Mouse (Mus musculus) embryonic facial prominence, embryonic 11.5 days (tissue): ENCODE measurements at regions not wholly inside any gene's neighbourhood (a gene's known extent, or its start where the extent isn't known, plus 50 kb on each side); places are given as distances from the start of the nearest gene placed in this dataset.

ENCODE experiments used
- ATAC-seq: fragments of 200-750 bp; cut with Nextera tagmentation; replicated peaks from 2 replicates; pipeline ENCODE4 v1.8.0; 2017; ENCODE audit warnings: low read depth; ENCODE audit not compliant: insufficient number of reproducible peaks, low FRiP score, low TSS enrichment
- DNase-seq: peaks from one replicate; pipeline ENCODE4 v3.0.0-alpha.2; 2015; ENCODE audit warnings: low spot score
- H3K27ac ChIP-seq: fragments of 300-500 bp; sonication (generic); replicated peaks from 2 replicates; pipeline ENCODE4 v1.5.1; 2014; ENCODE audit warnings: mild to moderate bottlenecking, low read depth, low read length, control low read depth
- H3K27me3 ChIP-seq: fragments of 300-500 bp; sonication (generic); 2 replicates; pipeline ENCODE4 v1.6.1; 2014; ENCODE audit warnings: mild to moderate bottlenecking, low read length, moderate library complexity, mixed read lengths; ENCODE audit not compliant: control insufficient read depth, insufficient read depth
- H3K36me3 ChIP-seq: fragments of 300-500 bp; sonication (generic); replicated peaks from 2 replicates; pipeline ENCODE4 v1.6.1; 2014; ENCODE audit warnings: low read depth, mild to moderate bottlenecking, low read length, moderate library complexity, mixed read lengths; ENCODE audit not compliant: control insufficient read depth, insufficient read depth
- H3K4me1 ChIP-seq: fragments of 300-500 bp; sonication (generic); 2 replicates; pipeline ENCODE4 v1.6.1; 2014; ENCODE audit warnings: low read length, mixed read lengths; ENCODE audit not compliant: control insufficient read depth, insufficient read depth
- H3K4me2 ChIP-seq: fragments of 300-500 bp; sonication (generic); 2 replicates; pipeline ENCODE4 v1.6.1; 2014; ENCODE audit warnings: low read depth, mild to moderate bottlenecking, control low read depth, low read length, moderate library complexity
- H3K4me3 ChIP-seq: fragments of 300-500 bp; sonication (generic); 2 replicates; pipeline ENCODE4 v1.5.1; 2014; ENCODE audit warnings: low read depth, low read length, control low read depth
- H3K9ac ChIP-seq: fragments of 300-500 bp; sonication (generic); replicated peaks from 2 replicates; pipeline ENCODE4 v1.6.1; 2014; ENCODE audit warnings: mild to moderate bottlenecking, control low read depth, low read length
- H3K9me3 ChIP-seq: fragments of 300-500 bp; sonication (generic); replicated peaks from 2 replicates; pipeline ENCODE4 v1.6.1; 2016; ENCODE audit warnings: mild to moderate bottlenecking, low read length, inconsistent platforms, mixed read lengths; ENCODE audit not compliant: control insufficient read depth
- WGBS: fragments of 180-500 bp; shearing (Covaris S2); extraction: QIAGEN DNeasy Blood & Tissue Kit; methylation state at CpG from one replicate; pipeline ENCODE4 v1.1.7; 2014; 5-methylcytosine and 5-hydroxymethylcytosine counted together

DNA sequence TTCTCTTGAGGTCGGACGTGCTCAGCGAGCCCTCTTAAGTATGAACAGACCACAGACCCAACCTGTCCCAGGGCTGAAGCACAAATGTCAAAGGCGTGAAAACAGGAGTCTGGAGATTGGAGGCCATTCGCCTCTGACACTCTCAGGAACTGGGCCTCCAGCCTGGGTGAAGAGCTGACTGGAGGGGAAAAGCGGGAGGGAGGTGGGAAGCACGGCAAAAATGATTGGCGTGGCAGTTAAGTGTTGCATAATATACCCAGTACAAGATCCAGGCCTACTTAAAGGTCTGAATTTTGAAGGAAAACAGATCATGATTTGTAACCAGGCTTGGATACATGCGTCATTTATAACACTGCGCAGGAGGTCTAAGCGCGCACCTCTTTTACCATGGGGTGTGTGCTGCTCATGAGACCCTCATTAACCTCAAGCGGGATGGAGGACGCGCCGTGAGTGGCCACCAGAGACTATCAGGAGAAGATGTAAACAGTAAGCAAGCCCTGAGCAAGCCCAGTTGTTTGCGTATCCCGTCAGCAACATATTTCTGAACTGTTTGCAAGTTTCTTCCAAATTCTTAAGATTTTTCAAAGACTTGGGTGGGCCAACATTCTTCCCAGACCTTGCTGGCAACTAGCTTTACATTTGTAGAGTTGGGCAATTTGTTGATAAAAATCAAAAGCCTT, 444.0 kb upstream of the Nr2f2 start:
- Histone ChIP-seq H3K4me3 (no peak overlapping the region), H3K27ac (no peak overlapping the region), H3K9me3 (no peaks in the 10 kb centered on the region), H3K36me3 (no peaks in the 10 kb centered on the region), H3K4me2 (no peak overlapping the region), H3K9ac (no peak overlapping the region), H3K27me3 (no peaks in the 10 kb centered on the region), H3K4me1 (no peaks in the 10 kb centered on the region)
- ATAC-seq (no peak), DNase-seq (peak; percentile 25)
- WGBS: 66% methylated on average over 18 of the region's 18 CpGs

DNA sequence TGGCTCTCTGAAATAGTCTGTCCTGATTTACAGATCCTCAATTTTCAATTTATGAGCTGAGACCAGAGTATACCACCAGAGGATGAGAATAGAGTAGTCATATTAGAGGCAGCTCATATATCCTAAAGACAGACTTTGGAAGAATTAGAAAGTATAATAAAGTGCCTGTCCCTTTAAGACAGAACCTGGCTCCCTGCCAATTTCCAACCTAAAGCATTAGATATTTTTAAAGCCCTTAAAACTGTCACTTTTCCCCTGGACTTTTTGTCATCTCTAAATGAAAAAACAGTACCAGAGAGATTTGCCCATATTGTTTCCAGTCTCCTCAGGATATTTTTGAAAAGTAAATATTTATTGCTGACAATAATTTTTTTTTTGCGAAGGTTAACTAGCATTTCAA, 437.7 kb upstream of the Nr2f2 start:
- 69% methylated on average over 1 of the region's 1 CpGs for WGBS
- DNase-seq: peak; percentile 61

DNA sequence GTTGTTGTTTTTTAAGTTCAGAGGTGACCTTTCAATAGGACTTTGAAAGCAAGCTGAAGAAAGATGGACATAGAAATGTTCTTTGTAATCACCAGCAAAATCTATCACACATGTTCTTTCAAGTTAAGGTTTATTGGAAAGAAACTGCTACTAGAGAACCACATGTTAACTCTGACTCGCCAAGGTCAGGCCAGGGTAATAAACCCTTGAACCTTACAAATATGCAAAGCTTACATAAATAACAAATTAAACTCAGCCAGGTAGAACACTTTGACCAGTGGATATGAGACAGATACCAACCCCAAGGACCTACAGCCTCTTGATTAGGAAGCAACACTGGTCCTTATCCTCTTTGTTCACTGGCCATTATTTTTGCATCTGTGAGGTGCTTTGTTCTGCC, 433.4 kb upstream of the Nr2f2 start:
- 57% methylated on average over 1 of the region's 1 CpGs for WGBS
- H3K27ac ChIP-seq: no peak overlapping the region
- DNase-seq (no peak), ATAC-seq (no peak)
- no peak overlapping the region for H3K9ac ChIP-seq
- no peaks in the 10 kb centered on the region for H3K27me3 ChIP-seq
- H3K4me3 ChIP-seq: no peak overlapping the region
- no peaks in the 10 kb centered on the region for H3K4me1 ChIP-seq
- no peak overlapping the region for H3K4me2 ChIP-seq
- H3K9me3 ChIP-seq: no peaks in the 10 kb centered on the region
- H3K36me3 ChIP-seq: no peaks in the 10 kb centered on the region

More for the DNA sequence above, 437.7 kb upstream of the Nr2f2 start:
- no peaks in the 10 kb centered on the region for H3K4me1 ChIP-seq
- H3K36me3 ChIP-seq: no peaks in the 10 kb centered on the region
- H3K9ac ChIP-seq: no peak overlapping the region
- no peak for ATAC-seq
- H3K9me3 ChIP-seq: no peaks in the 10 kb centered on the region
- no peak overlapping the region for H3K4me3 ChIP-seq
- H3K27me3 ChIP-seq: no peaks in the 10 kb centered on the region
- no peak overlapping the region for H3K27ac ChIP-seq
- no peak overlapping the region for H3K4me2 ChIP-seq

DNA sequence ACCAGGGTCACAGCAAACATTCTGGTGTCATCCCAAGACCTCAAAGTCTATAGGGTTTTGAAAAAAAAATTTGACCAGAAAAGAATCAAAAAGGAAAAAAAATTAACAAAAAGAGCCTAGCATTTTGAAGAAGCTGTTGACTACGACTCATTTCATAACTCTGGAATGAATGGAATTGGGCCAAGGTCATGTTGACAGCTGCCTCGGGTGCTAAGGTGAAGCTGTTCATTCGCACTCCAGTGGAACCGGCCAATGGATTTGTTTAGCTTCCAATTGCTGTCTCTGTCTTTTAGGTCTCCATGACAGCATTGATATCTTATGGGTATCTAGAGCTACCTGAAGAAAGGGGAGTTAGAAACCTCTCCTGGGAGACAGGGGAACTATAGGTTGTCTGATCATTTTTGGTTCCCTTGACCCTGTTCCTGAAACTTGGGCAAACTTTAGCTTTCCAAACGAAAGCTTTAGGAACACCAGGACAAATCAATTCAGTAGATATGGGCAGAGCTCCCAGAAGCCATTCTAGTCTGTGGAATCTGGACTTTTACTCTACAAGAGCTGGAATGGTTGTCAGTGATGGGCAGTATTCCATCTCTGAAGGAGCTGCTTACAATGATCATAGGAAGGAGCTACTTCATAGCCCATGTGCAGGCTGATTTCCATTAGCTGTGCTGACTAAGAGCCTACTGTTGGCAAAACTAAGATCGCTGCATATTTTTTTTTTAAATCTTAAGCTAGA, 432.7 kb upstream of the Nr2f2 start:
- 90% methylated on average over 6 of the region's 6 CpGs for WGBS
- H3K27me3 ChIP-seq: no peaks in the 10 kb centered on the region
- H3K4me2 ChIP-seq: no peak overlapping the region
- H3K9ac ChIP-seq: no peak overlapping the region
- H3K9me3 ChIP-seq: no peaks in the 10 kb centered on the region
- no peaks in the 10 kb centered on the region for H3K36me3 ChIP-seq
- DNase-seq (no peak), ATAC-seq (no peak)
- H3K4me3 ChIP-seq: no peak overlapping the region
- H3K4me1 ChIP-seq: no peaks in the 10 kb centered on the region
- H3K27ac ChIP-seq: no peak overlapping the region

DNA sequence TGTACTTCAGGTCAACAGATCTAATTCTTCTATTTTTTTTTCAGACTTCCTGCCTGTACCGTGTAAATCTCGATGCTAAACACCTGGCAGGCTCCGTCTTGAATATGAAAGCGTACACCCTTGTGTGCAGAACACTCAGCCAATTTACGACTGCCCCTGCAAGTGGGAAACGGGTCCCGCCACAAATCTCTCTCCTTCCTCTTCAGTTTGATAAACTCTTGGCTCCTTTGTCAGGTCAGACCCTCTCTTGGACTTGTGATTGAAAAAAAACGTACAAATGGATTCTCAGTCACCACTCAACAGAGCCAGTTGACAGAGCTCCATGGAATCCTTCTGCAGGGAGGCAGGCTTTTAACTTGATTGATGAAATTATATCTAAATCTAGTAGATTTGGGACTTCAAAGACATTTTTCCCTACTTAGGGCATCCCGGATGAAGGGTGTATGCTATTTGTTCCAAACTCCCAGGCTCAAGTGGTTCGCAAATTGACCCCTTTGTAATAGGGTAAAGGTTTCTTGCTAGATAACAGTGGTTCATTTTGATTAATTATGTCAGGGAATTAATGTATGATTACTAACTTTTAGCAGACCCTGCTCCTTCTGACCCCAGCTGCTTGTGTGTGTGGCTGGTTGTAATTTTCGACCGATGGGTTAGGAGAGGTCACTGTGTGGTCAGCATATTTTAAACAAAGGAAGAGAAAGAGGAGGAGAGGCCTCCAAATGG, 429.7 kb upstream of the Nr2f2 start:
- Histone ChIP-seq H3K4me2 (no peak overlapping the region), H3K4me1 (no peaks in the 10 kb centered on the region), H3K9ac (no peak overlapping the region), H3K36me3 (no peaks in the 10 kb centered on the region), H3K4me3 (no peak overlapping the region), H3K27ac (no peak overlapping the region), H3K9me3 (no peaks in the 10 kb centered on the region), H3K27me3 (no peaks in the 10 kb centered on the region)
- DNase-seq: peak; percentile 33
- ATAC-seq: no peak
- 21% methylated on average over 12 of the region's 12 CpGs for WGBS

DNA sequence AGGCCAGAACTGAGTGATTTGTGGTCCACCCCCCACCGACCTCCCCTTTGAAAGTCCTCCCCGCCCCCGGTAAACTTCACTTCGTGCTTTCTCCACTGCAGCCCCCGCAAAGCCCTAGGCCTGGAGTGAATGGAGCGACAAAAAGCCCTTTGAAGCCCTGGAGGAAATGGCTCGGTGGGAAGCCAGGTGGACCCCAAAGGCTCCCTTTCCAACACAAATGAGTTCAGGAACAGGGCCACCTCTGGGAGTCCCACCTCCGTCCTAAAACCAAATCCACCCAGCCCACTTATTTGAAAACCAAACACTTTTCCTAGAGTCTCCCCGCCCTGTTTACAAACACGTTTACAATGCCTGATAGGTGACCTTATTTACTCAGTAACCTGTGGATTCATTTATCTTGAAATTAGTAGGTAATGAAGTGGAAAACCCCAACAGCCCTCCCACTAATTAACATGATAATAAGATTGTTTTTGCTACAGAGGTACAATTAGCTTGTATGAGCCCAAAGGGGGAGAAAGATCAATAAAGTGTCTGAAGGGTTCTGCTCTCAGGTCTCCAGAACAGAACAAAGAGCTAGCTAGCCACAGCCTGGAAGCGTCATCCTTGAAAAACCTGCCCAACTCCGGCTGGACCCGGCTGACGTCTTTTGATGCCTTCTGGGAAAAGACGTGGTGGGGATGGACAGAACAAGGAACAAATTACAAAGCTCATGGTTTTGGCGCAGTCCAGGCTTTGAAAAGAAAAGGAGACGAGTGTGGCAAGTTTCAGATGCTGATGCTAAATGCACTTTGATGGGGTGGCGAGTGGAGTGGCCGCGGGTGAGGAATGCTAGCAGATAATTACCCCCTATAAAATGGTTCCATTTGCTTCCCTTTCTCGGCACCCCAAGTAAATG, 422.6 kb upstream of the Nr2f2 start:
- 5% methylated on average over 21 of the region's 21 CpGs for WGBS

DNA sequence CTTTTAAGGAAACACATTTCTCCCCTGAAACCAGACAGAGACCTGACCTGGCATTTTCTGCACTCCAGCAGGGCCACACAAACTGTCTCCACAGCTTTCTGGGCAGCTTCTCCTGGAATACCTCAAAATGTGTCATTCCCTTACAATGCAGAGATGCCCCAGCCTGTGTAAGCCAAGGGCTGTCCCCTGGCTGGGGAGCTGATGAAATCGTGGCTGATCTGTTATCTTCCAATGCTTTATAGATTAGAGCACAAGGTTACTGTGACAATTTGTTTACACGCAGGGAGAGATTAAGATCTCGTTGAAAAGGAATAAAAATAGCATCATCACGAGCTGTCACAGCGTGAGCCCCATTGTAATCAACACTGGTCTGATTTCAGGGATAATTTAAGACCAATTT, 421.4 kb upstream of the Nr2f2 start:
- no peaks in the 10 kb centered on the region for H3K27me3 ChIP-seq
- no peak for ATAC-seq

More for the DNA sequence above, 422.6 kb upstream of the Nr2f2 start:
- DNase-seq (peak; percentile 63), ATAC-seq (peak; percentile 39; the same call in 1 of the 2 replicates)
- Histone ChIP-seq H3K4me3 (no peak overlapping the region), H3K27me3 (no peaks in the 10 kb centered on the region), H3K36me3 (no peaks in the 10 kb centered on the region), H3K4me2 (no peak overlapping the region), H3K27ac (no peak overlapping the region), H3K9ac (no peak overlapping the region), H3K9me3 (no peaks in the 10 kb centered on the region), H3K4me1 (no peaks in the 10 kb centered on the region)

More for the DNA sequence above, 421.4 kb upstream of the Nr2f2 start:
- Histone ChIP-seq H3K4me1 (no peaks in the 10 kb centered on the region), H3K9me3 (no peaks in the 10 kb centered on the region), H3K9ac (no peak overlapping the region), H3K4me3 (no peak overlapping the region), H3K4me2 (no peak overlapping the region), H3K27ac (no peak overlapping the region), H3K36me3 (no peaks in the 10 kb centered on the region)
- DNase-seq: no peak
- WGBS: 22% methylated on average over 5 of the region's 5 CpGs
